Mouse (Mus musculus) liver, embryonic 16.5 days (tissue): ENCODE results near the gene Paqr6. TPM values are rescaled to one million over a fixed set of nuclear protein-coding genes. Genes with fewer than 3 reads are reported as not detected.

Experiments
- ATAC-seq: fragments of 200-750 bp; cut with Nextera tagmentation; 2 replicates; pipeline ENCODE4 v1.8.0; 2017; ENCODE audit warnings: low read depth, mild to moderate bottlenecking, moderate number of reproducible peaks, moderate library complexity
- H3K27ac ChIP-seq: fragments of 300-500 bp; sonication (generic); 2 replicates; pipeline ENCODE4 v1.5.1; 2014; ENCODE audit warnings: mild to moderate bottlenecking, low read length
- H3K27me3 ChIP-seq: fragments of 300-500 bp; sonication (generic); 2 replicates; pipeline ENCODE4 v1.6.1; 2014; ENCODE audit warnings: low read depth, low read length, mixed read lengths; ENCODE audit not compliant: control insufficient read depth, insufficient read depth
- H3K36me3 ChIP-seq: fragments of 300-500 bp; sonication (generic); 2 replicates; pipeline ENCODE4 v1.6.1; 2014; ENCODE audit warnings: mild to moderate bottlenecking; ENCODE audit not compliant: control insufficient read depth, insufficient read depth
- H3K4me1 ChIP-seq: fragments of 300-500 bp; sonication (generic); 2 replicates; pipeline ENCODE4 v1.6.1; 2014; ENCODE audit warnings: low read depth, low read length, mixed read lengths; ENCODE audit not compliant: control insufficient read depth
- H3K4me2 ChIP-seq: fragments of 300-500 bp; sonication (generic); 2 replicates; pipeline ENCODE4 v1.6.1; 2014; ENCODE audit warnings: low read depth, low read length, mixed read lengths
- H3K4me3 ChIP-seq: fragments of 300-500 bp; sonication (generic); 2 replicates; pipeline ENCODE4 v1.5.1; 2014; ENCODE audit warnings: low read depth, mild to moderate bottlenecking, low read length
- H3K9ac ChIP-seq: fragments of 300-500 bp; sonication (generic); 2 replicates; pipeline ENCODE4 v1.6.1; 2014; ENCODE audit warnings: low read depth, low read length
- H3K9me3 ChIP-seq: fragments of 300-500 bp; sonication (generic); replicated peaks from 2 replicates; pipeline ENCODE4 v1.6.1; 2016; ENCODE audit warnings: low read length; ENCODE audit not compliant: control insufficient read depth
- WGBS: fragments of 180-500 bp; shearing (Covaris S2); extraction: QIAGEN DNeasy Blood & Tissue Kit; methylation state at CpG from one replicate; pipeline ENCODE4 v1.1.7; 2014; ENCODE audit not compliant: insufficient replicate concordance; 5-methylcytosine and 5-hydroxymethylcytosine counted together
- polyA plus RNA-seq: library from polyadenylated mRNA; unstranded; fragments of >200 nt; fragmentation: Nextera tagmentation; extraction: Ambion mirVana; gene quantifications from 2 replicates; pipeline ENCODE4 v1.2.1, GENCODE M21; 2015

Gene Paqr6
- polyA plus RNA-seq, 1 experiment from 2014 or later: 7.0 TPM

DNA sequence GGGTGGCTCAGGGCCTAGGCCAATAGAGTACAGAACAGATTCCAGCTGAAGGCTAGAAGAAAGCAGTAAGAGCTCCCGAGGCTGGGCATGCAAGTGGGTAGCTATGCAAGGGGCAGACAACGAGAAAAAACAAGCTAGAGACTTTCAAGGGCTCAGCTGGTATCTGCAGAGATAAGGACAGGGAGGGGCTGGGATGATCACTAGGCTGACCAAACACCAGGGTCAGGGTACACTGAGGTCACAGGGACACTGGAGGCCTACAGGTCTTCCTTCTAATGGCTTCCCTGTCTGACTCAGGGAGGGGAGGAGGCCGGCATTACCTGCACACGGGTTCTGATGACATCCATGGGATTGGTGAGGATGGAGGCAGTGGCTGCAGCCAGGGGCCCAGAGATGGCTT lies 51.3 kb downstream of the Paqr6 start:
- peaks cover 18% of the 10 kb centered on the region for H3K36me3 ChIP-seq

DNA sequence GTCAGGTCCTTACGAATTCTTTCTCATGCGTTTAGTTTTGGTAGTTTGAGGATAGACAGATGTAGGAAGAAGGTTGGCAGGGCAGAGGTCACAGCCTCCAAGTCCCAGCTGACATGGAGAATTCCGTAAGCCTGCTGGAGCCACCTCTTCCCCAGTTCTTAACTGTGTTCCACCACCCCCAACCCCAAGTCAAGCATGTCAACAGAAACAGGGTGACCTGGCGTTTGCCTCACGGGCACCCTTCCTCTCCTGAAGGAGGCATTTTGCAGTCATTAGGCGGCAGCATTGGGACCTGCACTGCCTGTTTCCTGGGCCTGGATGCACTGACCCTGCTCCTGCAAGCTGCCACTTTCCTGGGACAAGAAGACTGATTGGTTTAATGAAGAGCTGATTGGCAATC lies 53.6 kb downstream of the Paqr6 start:
- no peak overlapping the region for H3K9ac ChIP-seq
- no peak overlapping the region for H3K4me3 ChIP-seq
- H3K4me2 ChIP-seq: no peak overlapping the region
- H3K27me3 ChIP-seq: no peaks in the 10 kb centered on the region
- ATAC-seq: no peak
- 76% methylated on average over 6 of the region's 6 CpGs for WGBS
- no peaks in the 10 kb centered on the region for H3K9me3 ChIP-seq
- no peak overlapping the region for H3K27ac ChIP-seq
- H3K4me1 ChIP-seq: peaks cover 34% of the 10 kb centered on the region
- peaks cover 14% of the 10 kb centered on the region for H3K36me3 ChIP-seq

More for the DNA sequence above, 51.3 kb downstream of the Paqr6 start:
- Histone ChIP-seq H3K4me3 (no peak overlapping the region), H3K27me3 (no peaks in the 10 kb centered on the region), H3K4me2 (no peak overlapping the region), H3K9ac (peak overlapping the region; percentile 14; the same call in 1 of the 2 replicates), H3K27ac (peak overlapping the region; percentile 10), H3K9me3 (no peaks in the 10 kb centered on the region), H3K4me1 (peaks cover 38% of the 10 kb centered on the region)
- peak; percentile 43 for ATAC-seq
- 47% methylated on average over 4 of the region's 4 CpGs for WGBS

Other genes starting within 250 kb of the Paqr6 start
- 5.2 and 7.9 TPM in 2 replicates for gene Mef2d, start 222.2 kb upstream of the Paqr6 start, polyA plus RNA-seq
- 4.8 and 6.3 TPM in 2 replicates for gene Rhbg, start 109.9 kb upstream of the Paqr6 start, polyA plus RNA-seq
- gene Gm38392, start 77.4 kb upstream of the Paqr6 start, polyA plus RNA-seq: 0.35 TPM in 1 of 2 replicates, not detected in the other
- 4.1 and 4.7 TPM in 2 replicates for gene Tsacc, start 67.6 kb upstream of the Paqr6 start, polyA plus RNA-seq
- 213 and 227 TPM in 2 replicates for gene Cct3, start 67.5 kb upstream of the Paqr6 start, polyA plus RNA-seq
- 97.1 and 97.9 TPM in 2 replicates for gene Glmp, start 39.6 kb upstream of the Paqr6 start, polyA plus RNA-seq
- 1.0 and 1.4 TPM in 2 replicates for gene Tmem79, start 28.4 kb upstream of the Paqr6 start, polyA plus RNA-seq
- gene Smg5, start 28.3 kb upstream of the Paqr6 start, polyA plus RNA-seq: 27.7 and 30.8 TPM in 2 replicates
- gene Bglap3, start 8.2 kb downstream of the Paqr6 start, polyA plus RNA-seq: 0.15 and 0.69 TPM in 2 replicates
- not detected in 2 replicates for gene Bglap2, start 14.1 kb downstream of the Paqr6 start, polyA plus RNA-seq
- gene Bglap, start 19.9 kb downstream of the Paqr6 start, polyA plus RNA-seq: not detected in 2 replicates
- gene Pmf1, start 45.7 kb downstream of the Paqr6 start, polyA plus RNA-seq: 69.7 and 76.8 TPM in 2 replicates
- gene Slc25a44, start 60.6 kb downstream of the Paqr6 start, polyA plus RNA-seq: 10.0 and 11.8 TPM in 2 replicates
- gene Sema4a, start 96.6 kb downstream of the Paqr6 start, polyA plus RNA-seq: 27.0 and 29.1 TPM in 2 replicates
- gene Lmna, start 145.4 kb downstream of the Paqr6 start, polyA plus RNA-seq: 123 and 131 TPM in 2 replicates
- 0.44 and 0.53 TPM in 2 replicates for gene Mex3a, start 167.8 kb downstream of the Paqr6 start, polyA plus RNA-seq
- 0.32 and 1.1 TPM in 2 replicates for gene Rab25, start 183.7 kb downstream of the Paqr6 start, polyA plus RNA-seq
- 98.6 and 107 TPM in 2 replicates for gene Lamtor2, start 188.5 kb downstream of the Paqr6 start, polyA plus RNA-seq
- 14.8 and 16.4 TPM in 2 replicates for gene Ubqln4, start 189.2 kb downstream of the Paqr6 start, polyA plus RNA-seq
- gene Ssr2, start 211.3 kb downstream of the Paqr6 start, polyA plus RNA-seq: 171 and 190 TPM in 2 replicates
- 16.4 and 20.0 TPM in 2 replicates for gene Arhgef2, start 241.4 kb downstream of the Paqr6 start, polyA plus RNA-seq